Mouse (Mus musculus): ENCODE measurements around the gene Zmiz2.

GRCm38 (mm10) chr11:6367156-6367555 is 21.7 kb upstream of the Zmiz2 start:
- TF ChIP-seq CTCF (conservative IDR thresholded peaks at IDR 0.05; ENCODE audit: insufficient read depth, insufficient read length, low read depth, low read length) (no peak), POLR2A (IDR thresholded peaks at IDR 0.05; ENCODE audit: low read depth, low read length) (no peak)
